Mouse (Mus musculus) CD8-positive naive resting alpha-beta T cell, adult 2 months (primary cell): ENCODE measurements around the gene Ctag2.

Source experiments
- DNase-seq, 2 experiments: peaks; one replicate each; pipeline ENCODE4 v3.0.0; 2022; ENCODE audit warnings: low read depth in 2 of 2, low spot score in 2 of 2

Gene Ctag2

DNA sequence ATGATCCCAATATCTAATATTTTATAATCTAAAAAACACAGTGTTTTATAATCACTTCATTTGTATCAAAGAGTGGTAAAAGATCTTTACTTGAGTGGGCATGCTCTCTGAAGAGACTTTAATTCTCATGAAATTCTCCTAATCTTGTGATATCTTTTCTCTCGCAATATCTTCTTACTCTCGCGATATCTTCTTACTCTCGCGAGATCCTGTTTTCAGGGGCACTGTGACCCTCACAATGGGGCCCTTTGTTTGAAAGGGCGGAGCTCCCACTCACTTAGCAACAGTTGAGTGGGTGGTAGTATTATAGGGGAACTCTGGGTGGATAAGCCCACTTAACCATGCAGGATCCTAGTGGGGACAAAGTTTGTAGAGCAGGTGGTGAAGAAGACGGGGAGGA lies at the start of gene Ctag2:
Ctag2 (plus strand) TSS at position 301 of the 400 bp plus-strand sequence.
- DNase-seq = no peak
